Mouse (Mus musculus): ENCODE measurements around the gene Inip. TPM values are rescaled to one million over a fixed set of nuclear protein-coding genes. Genes with fewer than 3 reads are reported as not detected.

The Inip gene
- polyA plus RNA-seq, 1 experiment from 2014 or later: 44.0 TPM

DNA sequence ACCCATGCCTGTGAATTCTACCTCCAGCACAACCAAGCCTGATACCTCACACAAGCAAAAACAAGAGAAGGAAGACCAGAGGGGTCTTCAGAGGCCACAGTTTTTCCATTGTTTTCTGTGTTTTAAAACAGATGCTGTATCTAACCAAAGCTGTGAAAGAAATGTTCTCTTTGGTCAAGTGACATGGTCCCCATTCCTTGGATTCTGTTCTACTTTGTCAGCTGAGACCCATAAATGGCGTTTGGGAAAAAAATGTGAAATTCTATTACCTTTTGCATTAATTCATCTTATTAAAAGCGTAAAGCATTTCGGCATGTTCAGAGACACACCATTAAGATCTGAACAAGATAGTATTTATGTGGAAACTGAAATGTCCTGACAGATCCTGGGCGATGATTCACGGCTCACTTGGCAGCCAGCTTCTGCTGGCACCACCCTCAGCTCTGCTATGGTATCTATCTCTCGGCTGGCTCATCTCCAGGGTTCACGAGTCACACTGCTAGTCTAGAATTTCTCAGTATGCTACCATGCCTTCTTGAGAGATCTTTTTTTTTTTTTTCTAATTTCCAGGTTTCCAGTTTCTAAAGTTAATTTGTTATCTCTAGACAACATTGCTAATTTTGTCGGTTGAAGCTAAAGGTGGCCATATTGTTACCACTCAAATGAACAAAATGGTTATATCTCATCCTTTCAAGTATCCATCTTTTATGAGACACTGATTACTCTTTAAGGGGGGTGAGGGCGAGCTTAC, 44.9 kb downstream of the Inip start:
- Histone ChIP-seq H3K4me2 (ENCODE audit: low read depth, low read length) (no peak overlapping the region), H3K4me1 (ENCODE audit: control insufficient read depth, insufficient read depth, low read length) (peaks cover 29% of the 10 kb centered on the region), H3K4me3 (ENCODE audit: low read length) (no peak overlapping the region), H3K9me3 (replicated peaks; ENCODE audit: control insufficient read depth, low read length) (no peaks in the 10 kb centered on the region; the same call in 1 of the 2 replicates), H3K27ac (ENCODE audit: low read length) (peak overlapping the region; percentile 50; the same call in 1 of the 2 replicates), H3K36me3 (ENCODE audit: control insufficient read depth, insufficient read depth) (peaks cover 5% of the 10 kb centered on the region), H3K27me3 (ENCODE audit: control insufficient read depth, insufficient read depth, low read length) (no peaks in the 10 kb centered on the region), H3K9ac (ENCODE audit: low read length) (no peak overlapping the region)
- 0 out of 2 replicates have a peak, but pooled peaks have one; percentile 33 for ATAC-seq (replicated peaks; ENCODE audit: extremely low read depth, insufficient read depth, low FRiP score)
- WGBS: 52% methylated on average over 9 of the region's 9 CpGs

DNA sequence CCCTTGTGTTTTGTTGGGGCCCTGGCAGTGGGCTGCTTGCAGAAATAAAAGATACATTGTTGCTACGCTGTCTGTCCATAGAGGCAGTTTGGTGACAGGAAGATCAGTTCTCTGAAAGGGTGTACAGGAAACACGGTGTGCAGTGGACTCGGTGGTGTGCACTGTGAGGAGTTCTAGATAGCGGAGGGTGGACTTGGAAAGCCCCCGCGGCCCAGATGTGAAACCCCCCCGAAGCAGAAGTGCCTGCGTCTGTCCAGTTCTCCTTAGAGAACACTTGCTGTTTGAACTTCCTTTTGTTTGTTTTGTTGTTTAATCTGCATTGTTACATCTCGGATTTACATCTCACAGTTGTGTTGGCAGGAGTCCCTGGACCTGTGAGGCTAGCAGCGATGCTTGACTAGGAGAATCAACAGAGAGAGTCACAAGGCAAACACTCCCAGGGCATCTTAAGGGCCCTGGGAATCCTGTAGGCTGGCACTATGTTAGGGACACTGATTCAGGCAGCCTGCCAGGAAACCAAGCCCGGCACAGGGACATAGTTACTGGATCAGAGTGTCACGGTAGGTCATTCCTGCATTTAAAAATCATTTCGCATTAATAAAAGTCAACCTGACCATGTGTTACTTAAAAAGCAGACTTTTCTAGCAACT, 47.8 kb downstream of the Inip start:
- WGBS: 50% methylated on average over 13 of the region's 13 CpGs
- ATAC-seq (replicated peaks; ENCODE audit: extremely low read depth, insufficient read depth, low FRiP score): no peak

DNA sequence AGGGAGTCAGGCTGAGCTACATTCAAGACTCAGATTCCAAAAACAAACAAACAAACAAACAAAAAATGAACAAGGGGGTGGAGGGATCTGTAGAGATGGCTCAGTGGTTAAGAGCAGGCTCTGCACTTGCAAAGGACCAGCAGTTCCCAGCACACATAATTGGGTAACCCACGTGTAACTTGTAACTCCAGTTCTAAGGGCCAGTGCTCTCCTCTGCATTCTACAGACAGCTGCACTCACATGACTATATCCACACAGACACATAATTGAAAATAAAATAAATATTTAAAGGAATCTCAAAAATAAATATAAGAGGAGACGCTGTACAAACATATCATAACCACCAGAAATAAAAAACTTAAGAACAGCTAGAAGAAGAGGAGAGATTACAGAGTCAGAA, 61.5 kb downstream of the Inip start:
- no peak overlapping the region for H3K9ac ChIP-seq (ENCODE audit: low read length)
- WGBS: 71% methylated on average over 2 of the region's 2 CpGs
- no peak for ATAC-seq (replicated peaks; ENCODE audit: extremely low read depth, insufficient read depth, low FRiP score)

More for the DNA sequence above, 47.8 kb downstream of the Inip start:
- Histone ChIP-seq H3K9ac (ENCODE audit: low read length) (no peak overlapping the region), H3K27me3 (ENCODE audit: control insufficient read depth, insufficient read depth, low read length) (no peaks in the 10 kb centered on the region), H3K36me3 (ENCODE audit: control insufficient read depth, insufficient read depth) (peaks cover 5% of the 10 kb centered on the region), H3K27ac (ENCODE audit: low read length) (no peak overlapping the region), H3K4me1 (ENCODE audit: control insufficient read depth, insufficient read depth, low read length) (peaks cover 21% of the 10 kb centered on the region), H3K9me3 (replicated peaks; ENCODE audit: control insufficient read depth, low read length) (no peaks in the 10 kb centered on the region), H3K4me2 (ENCODE audit: low read depth, low read length) (no peak overlapping the region), H3K4me3 (ENCODE audit: low read length) (no peak overlapping the region)

DNA sequence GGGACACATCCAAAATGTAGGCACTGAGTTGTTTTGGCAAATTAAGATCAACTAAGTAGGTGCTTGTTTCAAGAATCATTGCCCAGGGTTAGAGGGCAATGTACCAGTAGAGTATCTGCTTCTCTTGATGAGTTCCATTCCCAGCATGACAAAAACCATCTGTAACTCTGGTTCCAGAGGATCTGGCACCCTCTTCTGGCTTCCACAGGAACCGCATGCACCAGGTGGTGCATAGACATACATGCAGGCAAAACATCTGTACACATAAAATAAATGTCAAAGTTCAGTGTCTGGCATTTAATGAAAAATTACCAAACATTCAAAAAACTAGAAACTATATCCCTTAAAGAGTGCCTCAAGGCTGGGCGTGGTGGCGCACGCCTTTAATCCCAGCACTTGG, 62.1 kb downstream of the Inip start:
- no peak overlapping the region for H3K4me2 ChIP-seq (ENCODE audit: low read depth, low read length)
- H3K9me3 ChIP-seq (replicated peaks; ENCODE audit: control insufficient read depth, low read length): no peaks in the 10 kb centered on the region
- no peak overlapping the region for H3K27ac ChIP-seq (ENCODE audit: low read length)
- H3K9ac ChIP-seq (ENCODE audit: low read length): no peak overlapping the region
- 0 out of 2 replicates have a peak, but pooled peaks cover 4% of the 10 kb centered on the region for H3K36me3 ChIP-seq (ENCODE audit: control insufficient read depth, insufficient read depth)
- no peaks in the 10 kb centered on the region for H3K4me1 ChIP-seq (ENCODE audit: control insufficient read depth, insufficient read depth, low read length)
- no peak for ATAC-seq (replicated peaks; ENCODE audit: extremely low read depth, insufficient read depth, low FRiP score)
- H3K27me3 ChIP-seq (ENCODE audit: control insufficient read depth, insufficient read depth, low read length): no peaks in the 10 kb centered on the region
- 97% methylated on average over 4 of the region's 4 CpGs for WGBS
- H3K4me3 ChIP-seq (ENCODE audit: low read length): no peak overlapping the region

More for the DNA sequence above, 61.5 kb downstream of the Inip start:
- Histone ChIP-seq H3K4me2 (ENCODE audit: low read depth, low read length) (no peak overlapping the region), H3K27me3 (ENCODE audit: control insufficient read depth, insufficient read depth, low read length) (no peaks in the 10 kb centered on the region), H3K4me3 (ENCODE audit: low read length) (no peak overlapping the region), H3K4me1 (ENCODE audit: control insufficient read depth, insufficient read depth, low read length) (no peaks in the 10 kb centered on the region), H3K27ac (ENCODE audit: low read length) (no peak overlapping the region), H3K9me3 (replicated peaks; ENCODE audit: control insufficient read depth, low read length) (no peaks in the 10 kb centered on the region), H3K36me3 (ENCODE audit: control insufficient read depth, insufficient read depth) (0 out of 2 replicates have a peak, but pooled peaks cover 4% of the 10 kb centered on the region)

DNA sequence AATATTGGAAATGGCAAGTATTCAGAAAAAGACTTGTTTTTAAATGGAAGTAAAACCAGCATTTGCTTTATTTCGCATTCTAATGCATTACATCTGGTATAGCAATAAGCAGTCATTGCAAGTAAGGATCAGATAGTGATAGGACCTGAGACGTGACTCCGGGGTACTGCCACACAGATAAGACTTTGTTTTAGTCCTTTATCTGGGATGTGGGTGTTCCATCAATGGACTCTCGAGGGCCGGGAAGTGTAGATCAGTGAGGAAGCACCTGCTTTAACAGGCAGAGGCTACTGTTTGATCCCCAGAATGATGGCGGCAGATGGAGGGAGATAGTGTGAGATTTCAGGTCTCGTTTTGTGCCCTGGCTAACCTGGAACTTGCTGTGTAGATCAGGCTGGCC, 69.8 kb downstream of the Inip start:
- no peak for ATAC-seq (replicated peaks; ENCODE audit: extremely low read depth, insufficient read depth, low FRiP score)
- no peaks in the 10 kb centered on the region for H3K27me3 ChIP-seq (ENCODE audit: control insufficient read depth, insufficient read depth, low read length)
- 0 out of 2 replicates have a peak, but pooled peaks cover 2% of the 10 kb centered on the region for H3K36me3 ChIP-seq (ENCODE audit: control insufficient read depth, insufficient read depth)
- no peak overlapping the region for H3K9ac ChIP-seq (ENCODE audit: low read length)
- H3K9me3 ChIP-seq (replicated peaks; ENCODE audit: control insufficient read depth, low read length): no peaks in the 10 kb centered on the region
- no peak overlapping the region for H3K4me2 ChIP-seq (ENCODE audit: low read depth, low read length)
- H3K4me3 ChIP-seq (ENCODE audit: low read length): no peak overlapping the region
- no peak overlapping the region for H3K27ac ChIP-seq (ENCODE audit: low read length)
- H3K4me1 ChIP-seq (ENCODE audit: control insufficient read depth, insufficient read depth, low read length): no peaks in the 10 kb centered on the region
- 73% methylated on average over 7 of the region's 7 CpGs for WGBS

DNA sequence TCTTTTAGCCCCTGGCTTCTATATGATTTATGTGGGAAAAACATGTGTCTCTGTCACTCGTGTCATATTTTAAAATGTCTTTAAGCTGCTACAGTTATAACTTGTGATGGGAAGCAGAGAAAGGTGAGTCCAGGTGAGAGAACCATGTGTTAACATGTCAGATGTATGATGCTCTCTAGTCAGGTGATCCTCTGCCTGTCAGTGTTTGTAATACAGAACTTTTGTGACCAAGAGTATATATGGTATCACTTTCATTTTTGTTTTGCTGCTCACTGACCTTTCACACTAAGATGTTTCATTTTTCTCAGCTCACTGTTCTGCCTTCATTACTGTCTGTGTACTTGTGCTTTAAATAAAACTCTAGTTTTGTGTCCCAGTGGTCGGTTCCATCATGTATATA, 72.5 kb downstream of the Inip start:
- Histone ChIP-seq H3K4me3 (ENCODE audit: low read length) (no peak overlapping the region), H3K9ac (ENCODE audit: low read length) (no peak overlapping the region), H3K4me1 (ENCODE audit: control insufficient read depth, insufficient read depth, low read length) (no peaks in the 10 kb centered on the region), H3K36me3 (ENCODE audit: control insufficient read depth, insufficient read depth) (no peaks in the 10 kb centered on the region), H3K27me3 (ENCODE audit: control insufficient read depth, insufficient read depth, low read length) (no peaks in the 10 kb centered on the region), H3K9me3 (replicated peaks; ENCODE audit: control insufficient read depth, low read length) (no peaks in the 10 kb centered on the region), H3K4me2 (ENCODE audit: low read depth, low read length) (no peak overlapping the region), H3K27ac (ENCODE audit: low read length) (no peak overlapping the region)
- no peak for ATAC-seq (replicated peaks; ENCODE audit: extremely low read depth, insufficient read depth, low FRiP score)
- 85% methylated on average over 2 of the region's 2 CpGs for WGBS

DNA sequence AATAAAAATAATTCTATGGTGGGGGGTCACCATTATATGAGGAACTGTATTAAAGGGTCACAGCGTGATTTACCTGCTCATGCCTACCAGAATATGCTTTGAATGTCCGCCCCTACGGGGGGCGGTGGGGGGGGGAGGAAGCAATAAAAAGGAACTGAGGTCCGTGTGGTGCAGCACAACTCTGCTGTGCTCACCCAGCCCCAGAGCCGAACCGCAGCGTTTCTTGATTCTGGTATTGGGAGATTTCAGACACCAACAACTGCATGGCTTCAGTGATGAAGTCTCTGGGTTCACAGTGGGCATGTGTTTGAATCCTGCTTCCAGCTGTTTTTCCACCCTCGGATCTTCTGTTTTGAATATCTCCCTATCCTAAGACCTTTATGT, 73.5 kb downstream of the Inip start:
- no peak for ATAC-seq (replicated peaks; ENCODE audit: extremely low read depth, insufficient read depth, low FRiP score)
- 83% methylated on average over 9 of the region's 9 CpGs for WGBS
- H3K4me2 ChIP-seq (ENCODE audit: low read depth, low read length): no peak overlapping the region

DNA sequence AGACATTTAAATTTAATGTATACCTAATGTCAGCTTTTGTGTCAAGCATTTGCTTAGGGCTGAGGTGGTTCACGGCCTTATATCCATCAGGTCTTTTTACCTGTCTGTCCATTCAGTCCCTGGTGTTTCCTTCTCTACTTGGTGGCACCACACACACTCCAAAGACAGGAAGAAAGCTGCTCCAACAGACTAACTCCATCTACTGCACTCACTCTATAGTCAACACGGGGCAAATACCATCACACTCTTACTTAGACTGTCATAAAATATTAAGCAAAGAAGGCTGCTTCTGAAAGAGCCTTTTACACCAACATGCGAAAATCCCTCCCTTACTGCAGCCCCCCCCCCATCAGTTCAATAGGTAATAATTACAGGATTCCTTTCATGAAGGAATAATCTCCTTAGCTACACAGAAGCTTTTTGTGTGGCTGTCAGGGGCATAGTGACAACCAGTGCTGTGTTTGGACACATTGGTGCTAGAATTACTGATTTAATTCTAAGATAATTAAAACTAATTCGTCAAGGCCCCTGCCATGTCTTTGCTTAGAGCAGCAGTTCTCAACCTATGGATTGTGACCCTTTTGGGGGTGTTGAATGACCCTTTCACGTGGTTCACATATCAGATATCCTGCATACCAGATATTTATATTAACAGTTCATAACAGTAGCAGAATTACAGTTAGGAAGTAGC, 74.1 kb downstream of the Inip start:
- H3K36me3 ChIP-seq (ENCODE audit: control insufficient read depth, insufficient read depth): no peaks in the 10 kb centered on the region
- no peak overlapping the region for H3K4me3 ChIP-seq (ENCODE audit: low read length)
- WGBS: 78% methylated on average over 5 of the region's 5 CpGs
- H3K9ac ChIP-seq (ENCODE audit: low read length): no peak overlapping the region
- no peak overlapping the region for H3K27ac ChIP-seq (ENCODE audit: low read length)
- no peak overlapping the region for H3K4me2 ChIP-seq (ENCODE audit: low read depth, low read length)
- H3K27me3 ChIP-seq (ENCODE audit: control insufficient read depth, insufficient read depth, low read length): no peaks in the 10 kb centered on the region
- H3K9me3 ChIP-seq (replicated peaks; ENCODE audit: control insufficient read depth, low read length): no peaks in the 10 kb centered on the region
- no peaks in the 10 kb centered on the region for H3K4me1 ChIP-seq (ENCODE audit: control insufficient read depth, insufficient read depth, low read length)
- no peak for ATAC-seq (replicated peaks; ENCODE audit: extremely low read depth, insufficient read depth, low FRiP score)

More for the DNA sequence above, 73.5 kb downstream of the Inip start:
- no peaks in the 10 kb centered on the region for H3K9me3 ChIP-seq (replicated peaks; ENCODE audit: control insufficient read depth, low read length)
- H3K27me3 ChIP-seq (ENCODE audit: control insufficient read depth, insufficient read depth, low read length): no peaks in the 10 kb centered on the region
- H3K4me3 ChIP-seq (ENCODE audit: low read length): no peak overlapping the region
- H3K4me1 ChIP-seq (ENCODE audit: control insufficient read depth, insufficient read depth, low read length): no peaks in the 10 kb centered on the region
- H3K9ac ChIP-seq (ENCODE audit: low read length): no peak overlapping the region
- H3K36me3 ChIP-seq (ENCODE audit: control insufficient read depth, insufficient read depth): no peaks in the 10 kb centered on the region
- H3K27ac ChIP-seq (ENCODE audit: low read length): no peak overlapping the region

DNA sequence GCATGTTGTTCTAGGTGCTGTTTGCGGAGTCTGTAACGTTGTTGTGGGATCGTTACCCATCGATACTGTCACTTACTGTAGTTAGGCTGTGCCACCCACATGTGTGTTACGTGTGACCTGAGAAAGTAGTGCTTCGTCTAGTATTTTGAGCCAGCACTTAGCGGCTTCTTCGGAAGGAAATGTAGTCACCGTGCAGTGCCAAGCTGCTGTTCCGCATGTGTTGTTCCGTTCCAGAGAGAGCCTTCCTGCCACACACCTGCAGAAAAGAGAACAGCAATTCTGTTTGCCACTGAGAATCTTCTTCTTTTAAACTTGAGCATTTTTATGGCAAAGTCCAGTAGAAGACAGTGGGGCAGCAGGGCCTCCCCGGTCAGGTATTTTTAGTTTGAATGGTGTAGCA, 74.9 kb downstream of the Inip start:
- H3K4me2 ChIP-seq (ENCODE audit: low read depth, low read length): no peak overlapping the region
- no peaks in the 10 kb centered on the region for H3K9me3 ChIP-seq (replicated peaks; ENCODE audit: control insufficient read depth, low read length)
- ATAC-seq (replicated peaks; ENCODE audit: extremely low read depth, insufficient read depth, low FRiP score): no peak
- no peaks in the 10 kb centered on the region for H3K36me3 ChIP-seq (ENCODE audit: control insufficient read depth, insufficient read depth)
- no peaks in the 10 kb centered on the region for H3K4me1 ChIP-seq (ENCODE audit: control insufficient read depth, insufficient read depth, low read length)
- no peaks in the 10 kb centered on the region for H3K27me3 ChIP-seq (ENCODE audit: control insufficient read depth, insufficient read depth, low read length)
- H3K27ac ChIP-seq (ENCODE audit: low read length): no peak overlapping the region
- no peak overlapping the region for H3K4me3 ChIP-seq (ENCODE audit: low read length)
- H3K9ac ChIP-seq (ENCODE audit: low read length): no peak overlapping the region
- WGBS: 90% methylated on average over 12 of the region's 12 CpGs
